Mouse (Mus musculus) kidney, postnatal 25 days (tissue): ENCODE measurements around the gene Gm10778.

Source experiments
- DNase-seq, 2 experiments: peaks; one replicate each; pipeline ENCODE4 v3.0.0; 2021; ENCODE audit warnings: mixed read lengths in 2 of 2

Gm10778 gene

DNA sequence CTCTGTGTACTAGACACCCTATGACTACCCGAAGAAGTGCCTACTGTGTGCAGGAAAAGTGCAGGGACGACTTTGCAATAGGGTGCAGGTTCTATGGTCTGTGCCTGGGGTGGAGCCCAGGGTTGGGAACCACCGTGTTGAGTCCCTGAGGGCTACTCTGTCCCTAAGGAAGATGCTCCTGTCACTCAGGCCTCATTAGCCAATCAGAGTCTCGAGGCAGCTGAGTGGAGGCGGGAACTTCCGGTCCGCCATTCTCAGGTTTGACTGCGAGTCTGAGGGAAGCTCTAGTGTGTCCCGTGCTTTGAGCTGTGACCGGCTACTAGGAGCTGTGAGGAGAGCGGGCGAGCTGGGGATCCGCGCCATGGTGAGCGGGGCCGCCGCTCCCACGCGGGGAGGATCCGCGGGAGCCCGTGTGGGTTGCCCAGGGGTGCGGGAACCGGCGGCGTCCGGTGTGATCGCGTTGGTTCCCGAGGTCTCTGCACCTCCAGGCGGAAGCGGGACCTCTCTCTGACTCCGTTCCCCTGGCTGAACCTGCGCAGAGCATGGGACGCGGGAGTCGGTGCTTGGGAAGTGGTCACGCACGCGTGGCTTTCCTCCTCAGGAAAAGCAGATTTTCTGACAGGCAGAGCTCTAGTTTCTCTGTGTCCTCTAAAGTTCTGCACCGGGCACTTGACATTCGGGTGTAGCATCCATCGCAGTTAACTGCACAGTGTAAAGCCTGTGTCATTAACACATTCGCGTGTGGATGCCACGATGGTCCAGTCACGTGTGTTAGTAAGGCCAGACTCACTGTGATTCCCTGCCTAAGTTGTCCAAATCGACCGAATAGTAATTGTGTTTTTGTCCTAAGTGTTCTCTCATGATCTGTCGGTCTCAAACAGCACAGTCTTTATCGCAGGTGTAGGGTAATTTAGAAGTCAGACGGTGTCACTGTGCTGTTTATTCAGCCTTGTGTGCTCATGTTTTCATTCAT lies at the start of gene Gm10778:
Gene Gm10778 (plus strand): TSS at position 257 of the 973 bp plus-strand sequence.
- peak; percentile 90 to 94 for DNase-seq

DNA sequence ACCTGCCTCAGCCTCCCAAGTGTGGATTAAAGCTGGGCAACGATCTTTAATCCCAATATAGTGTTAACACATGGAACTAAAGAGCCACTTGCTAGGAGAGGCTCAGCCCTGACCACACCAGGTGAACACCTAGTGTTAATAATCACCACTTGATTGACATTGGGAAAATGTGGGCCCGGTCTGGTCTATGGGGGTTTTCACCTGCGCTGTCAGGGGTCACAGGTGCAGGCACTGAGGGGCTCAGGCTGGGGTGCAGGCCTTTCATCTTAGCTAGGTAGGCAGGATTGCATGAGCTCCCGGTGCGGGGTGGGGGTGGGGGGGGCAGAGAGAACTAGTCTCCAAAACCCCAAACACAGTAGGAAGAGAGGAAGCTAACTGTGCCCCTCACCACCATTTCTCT lies 49.2 kb upstream of the Gm10778 start:
- no peak for DNase-seq

DNA sequence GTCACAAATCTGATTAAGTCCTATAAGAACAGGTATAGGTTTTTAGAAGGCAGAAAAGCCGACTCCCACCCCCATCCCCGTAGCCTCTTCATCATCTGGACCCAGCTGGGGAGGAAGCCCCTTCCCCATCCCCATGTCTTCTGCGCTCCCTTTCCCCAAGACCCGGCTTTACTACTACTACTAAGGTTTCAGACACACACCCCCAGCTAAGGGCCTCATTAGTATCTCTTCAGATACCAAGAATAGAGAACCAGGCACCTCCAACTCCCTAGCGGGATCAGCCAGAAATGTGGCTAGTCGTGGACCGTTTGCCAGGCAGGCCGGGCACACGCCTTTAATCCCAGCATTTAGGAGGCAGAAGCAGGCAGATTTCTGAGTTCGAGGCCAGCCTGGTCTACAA lies 48.8 kb upstream of the Gm10778 start:
- no peak for DNase-seq

DNA sequence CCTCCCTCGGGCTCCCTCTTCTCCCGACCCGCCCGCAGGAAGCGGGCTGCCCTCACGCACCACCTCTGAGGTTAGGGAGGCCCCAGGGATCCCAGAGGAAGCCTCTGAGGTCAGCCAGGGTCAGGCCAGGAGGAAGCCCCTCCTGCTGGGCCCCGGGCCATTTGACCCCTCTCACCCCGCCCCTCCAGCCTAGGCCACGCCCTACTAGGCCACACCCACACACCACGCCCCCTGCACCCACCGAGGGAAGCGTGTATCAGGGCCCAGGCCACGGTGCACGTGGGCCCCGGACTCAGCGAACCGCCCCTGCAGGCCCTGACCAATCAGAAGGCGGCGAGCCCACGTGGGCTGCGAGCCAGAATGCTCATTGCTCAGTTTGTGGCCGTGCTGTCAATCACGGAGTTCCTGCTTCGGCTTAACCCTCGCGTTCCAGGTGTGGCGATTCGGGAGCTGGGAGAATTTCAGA lies 48.1 kb upstream of the Gm10778 start, which contains the start of gene Tle6:
Gene Tle6 (minus strand): TSS at position 336 of the 466 bp plus-strand sequence.
- DNase-seq, result peak; percentile 97 to 98

DNA sequence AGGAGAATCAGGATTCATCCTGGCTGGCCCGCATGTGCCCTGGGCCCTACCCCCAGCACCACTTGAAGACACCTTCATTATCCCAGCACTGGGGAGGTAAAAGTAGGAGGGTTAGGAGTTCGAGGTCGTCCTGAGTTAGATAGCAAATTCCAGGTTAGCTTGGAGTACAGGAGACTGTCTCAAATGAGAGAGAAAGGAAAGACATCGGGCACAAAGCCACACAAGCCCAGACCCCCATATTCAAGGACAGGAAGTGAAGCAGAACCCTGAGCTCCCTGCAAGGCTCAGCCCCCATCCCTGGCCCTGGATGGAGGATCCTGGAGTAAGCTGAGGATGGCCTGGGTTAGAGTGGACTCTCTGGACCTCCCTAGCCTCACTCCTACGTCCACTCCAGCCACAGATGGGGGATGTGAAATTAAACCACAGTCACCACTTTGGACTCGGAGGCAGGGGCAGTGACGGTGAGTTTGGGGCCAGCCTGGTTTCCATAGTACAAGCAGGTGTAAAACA lies 47.4 kb upstream of the Gm10778 start:
- DNase-seq, result no peak

DNA sequence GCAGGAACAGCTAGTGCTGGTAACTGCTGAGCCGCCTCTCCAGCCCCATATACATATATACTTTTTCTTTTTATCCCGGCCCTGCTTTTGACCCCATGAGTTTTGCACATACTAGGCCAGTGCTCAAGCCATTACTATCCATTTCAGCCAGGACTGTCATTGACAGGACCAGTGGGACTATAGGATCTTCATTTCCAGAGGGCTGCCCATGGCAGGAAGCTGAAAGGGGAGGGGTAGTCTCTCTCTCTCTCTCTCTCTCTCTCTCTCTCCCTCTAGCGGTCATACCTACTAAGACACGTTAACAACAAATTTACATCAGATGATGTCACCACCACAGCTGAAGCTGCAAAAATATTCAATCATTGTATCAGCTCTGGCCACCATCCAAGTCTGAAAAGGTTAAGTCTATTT lies 46.1 kb upstream of the Gm10778 start:
- peak; percentile 7 to 52 for DNase-seq

DNA sequence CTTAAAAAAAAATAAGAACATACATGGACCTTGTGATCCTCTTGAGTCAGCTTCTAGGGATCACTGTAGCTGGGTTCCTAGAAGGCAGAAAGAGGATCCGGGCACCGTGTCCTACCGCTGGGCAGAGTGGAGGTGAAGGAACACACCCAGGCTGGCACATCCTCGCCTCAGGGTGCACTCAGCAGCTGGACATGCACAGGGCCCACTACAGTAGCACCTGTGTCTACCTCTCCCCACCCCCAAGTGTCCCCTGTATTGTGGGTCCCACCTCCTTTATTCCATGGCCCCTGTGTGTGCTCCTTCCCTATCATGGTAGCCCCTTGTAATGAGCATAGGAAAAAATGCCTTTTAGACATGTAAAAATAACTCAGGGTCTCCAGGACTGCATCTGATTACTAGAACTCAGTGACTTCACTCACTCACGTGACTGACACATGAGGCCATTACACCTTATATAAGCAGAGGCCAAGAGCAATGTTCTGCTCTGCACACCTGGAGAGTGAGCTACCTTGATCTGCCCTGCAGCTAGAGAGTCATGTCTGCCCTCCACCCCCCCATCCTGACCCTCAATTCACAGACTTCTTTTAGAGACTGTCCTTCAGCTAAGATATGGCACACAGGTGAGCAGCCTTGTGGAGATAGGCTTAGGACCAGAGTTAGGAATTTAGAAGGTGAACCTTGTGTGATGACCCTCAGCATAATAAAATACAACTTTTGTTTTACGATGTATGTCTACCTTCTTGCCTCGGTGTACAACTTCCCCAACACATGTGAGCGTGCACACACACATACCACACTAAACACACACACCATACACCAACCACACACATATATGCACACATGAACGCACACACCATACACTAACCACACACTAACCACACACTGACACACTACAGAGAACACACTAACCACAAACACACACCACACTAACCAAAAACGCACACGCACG lies 44.6 kb upstream of the Gm10778 start:
- peak in 1 of 2 experiments; percentile 45 for DNase-seq

DNA sequence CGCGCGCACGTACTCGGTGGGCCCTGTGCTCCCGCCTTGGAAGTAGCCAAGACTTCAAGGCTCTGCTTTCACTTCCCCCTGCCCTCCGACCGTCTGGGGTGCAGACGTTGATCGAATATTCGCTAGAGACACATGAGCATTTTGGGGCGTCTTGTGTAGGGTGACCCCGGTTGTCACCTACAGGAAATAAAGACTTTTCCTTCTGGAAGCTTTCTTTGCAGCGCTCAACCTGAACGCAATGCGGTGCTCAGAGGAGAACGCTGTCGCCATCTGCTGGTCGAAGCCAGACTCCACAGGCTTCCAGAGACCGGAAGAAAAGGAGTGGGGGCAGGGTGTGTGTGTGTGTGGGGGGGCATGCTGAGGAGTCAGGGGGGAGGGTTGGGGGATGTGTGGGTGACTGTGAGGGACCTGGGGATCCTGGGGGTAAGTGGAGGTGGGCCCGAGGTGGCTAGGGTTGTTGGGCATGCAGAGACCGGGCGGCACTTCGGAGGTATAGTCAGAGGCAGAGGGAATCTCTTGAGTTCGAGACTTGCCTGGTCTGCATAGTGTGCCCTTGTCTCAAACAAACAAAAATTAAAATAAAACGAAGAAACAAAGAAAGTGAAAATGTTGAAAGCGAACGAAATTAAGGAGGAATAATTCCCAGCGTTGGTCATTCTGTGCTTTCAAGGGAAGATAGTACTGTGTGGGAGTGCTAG lies 43.7 kb upstream of the Gm10778 start:
- DNase-seq, result peak; percentile 90

DNA sequence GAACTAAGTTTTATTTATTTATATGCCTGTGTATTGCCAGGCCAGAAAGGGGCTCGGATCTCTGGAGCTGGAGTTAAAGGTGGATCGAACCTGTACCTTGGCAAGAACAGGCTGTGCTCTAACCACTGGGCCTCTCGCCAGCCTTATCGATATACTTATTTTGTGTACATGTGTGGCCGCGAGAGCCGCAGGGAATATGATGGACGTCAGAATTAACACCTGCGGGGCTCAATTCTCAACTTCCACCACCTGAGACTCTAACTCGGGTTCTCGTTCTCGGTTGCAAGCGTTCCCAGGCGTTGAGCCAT lies 43.2 kb upstream of the Gm10778 start:
- no peak for DNase-seq

DNA sequence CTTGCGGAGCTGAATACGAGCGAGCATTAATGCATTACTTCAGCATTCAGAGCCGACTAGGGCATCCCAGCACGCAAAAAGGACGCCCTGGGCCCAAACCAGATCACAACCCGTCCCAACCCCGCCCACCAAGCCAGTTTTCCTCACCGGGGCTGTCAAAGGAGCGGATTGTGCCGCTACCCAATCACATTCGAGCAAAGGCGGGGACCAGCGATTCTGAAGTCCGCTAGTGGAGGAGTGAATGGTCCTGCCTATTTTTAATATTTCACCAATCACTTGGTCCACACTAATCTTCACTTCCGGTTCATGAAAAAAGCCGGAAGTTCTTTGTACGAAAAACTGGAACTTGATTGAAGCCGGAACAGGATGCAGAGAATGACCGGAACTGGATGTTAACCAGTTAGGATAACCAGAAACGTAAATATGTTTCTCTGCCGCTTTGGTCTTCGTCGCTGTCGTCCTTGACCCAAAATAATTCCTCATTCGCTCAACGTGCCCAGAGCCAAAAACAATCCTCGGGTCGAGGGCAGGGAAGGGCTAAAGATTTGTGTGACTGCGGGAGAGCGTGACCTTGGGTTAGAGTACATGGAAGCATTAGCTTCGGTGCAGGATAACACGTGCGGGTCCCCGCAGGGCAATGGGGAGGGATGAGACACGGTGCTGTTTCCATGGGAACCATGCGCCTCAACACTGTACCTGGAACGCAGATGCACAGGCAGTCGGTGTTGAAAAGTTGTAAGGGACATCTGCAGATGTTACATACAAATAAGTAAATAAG lies 42.7 kb upstream of the Gm10778 start, which contains the start of gene BC025920:
Gene BC025920 (plus strand): TSS at position 297 of the 778 bp plus-strand sequence.
- DNase-seq, result peak; percentile 97 to 99

DNA sequence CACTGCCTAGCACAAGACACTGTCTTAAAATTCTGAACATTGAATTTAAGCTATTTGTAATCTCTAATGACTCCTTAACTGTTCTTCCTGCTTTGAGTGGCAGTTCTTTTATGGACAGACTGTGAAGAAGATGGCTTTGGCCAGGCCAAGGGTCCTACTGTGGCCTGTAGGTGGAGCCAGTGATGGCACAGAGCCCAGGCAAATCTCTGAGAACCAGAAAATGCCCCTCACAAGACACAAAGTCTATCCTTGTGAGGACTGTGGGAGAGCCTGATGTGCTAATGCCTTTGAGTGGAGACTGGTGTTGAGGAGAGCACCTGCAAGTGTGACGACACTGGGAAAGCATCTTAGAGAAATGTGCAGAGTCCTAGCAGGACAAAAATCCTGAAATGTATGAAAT lies 40.6 kb upstream of the Gm10778 start:
- DNase-seq, result no peak

DNA sequence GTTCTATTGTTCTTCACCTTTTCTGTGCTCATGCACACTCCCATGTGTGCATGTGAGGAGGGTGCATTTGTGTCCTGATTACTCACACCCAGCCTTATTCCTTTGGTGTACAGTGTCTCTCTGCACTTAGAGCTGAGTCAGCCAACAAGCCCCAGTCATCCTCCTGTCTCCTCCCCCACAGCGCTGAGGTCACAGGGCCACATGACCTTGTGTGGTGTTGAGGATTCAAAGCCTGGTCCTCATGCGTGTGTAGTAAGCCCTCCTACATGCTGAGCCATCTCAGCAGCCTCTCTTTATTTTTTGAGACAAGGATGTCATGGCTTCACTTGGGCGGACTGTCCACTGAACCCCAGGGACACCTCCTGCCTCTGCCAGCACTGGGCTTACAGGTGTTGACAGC lies 36.1 kb upstream of the Gm10778 start:
- no peak for DNase-seq

DNA sequence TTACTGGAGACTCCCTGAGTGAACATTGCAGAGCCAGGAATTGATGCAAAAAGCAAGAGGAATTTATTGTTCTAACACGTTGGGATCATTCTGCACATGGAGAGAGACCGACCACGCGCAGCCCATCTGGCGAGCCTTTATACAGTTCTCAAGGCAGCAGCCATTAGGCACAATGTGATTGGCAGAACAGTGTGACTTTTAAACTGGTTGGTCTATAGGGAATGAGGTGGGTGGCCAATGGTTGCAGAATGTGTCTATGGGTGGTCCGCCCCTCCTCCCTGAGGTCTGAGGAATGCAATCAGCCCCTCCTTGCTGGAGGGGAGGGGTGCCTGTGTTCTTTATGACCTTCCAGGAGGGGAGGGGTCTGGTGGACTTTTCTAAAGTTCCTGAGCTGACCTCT lies 33.4 kb upstream of the Gm10778 start:
- DNase-seq, result no peak

DNA sequence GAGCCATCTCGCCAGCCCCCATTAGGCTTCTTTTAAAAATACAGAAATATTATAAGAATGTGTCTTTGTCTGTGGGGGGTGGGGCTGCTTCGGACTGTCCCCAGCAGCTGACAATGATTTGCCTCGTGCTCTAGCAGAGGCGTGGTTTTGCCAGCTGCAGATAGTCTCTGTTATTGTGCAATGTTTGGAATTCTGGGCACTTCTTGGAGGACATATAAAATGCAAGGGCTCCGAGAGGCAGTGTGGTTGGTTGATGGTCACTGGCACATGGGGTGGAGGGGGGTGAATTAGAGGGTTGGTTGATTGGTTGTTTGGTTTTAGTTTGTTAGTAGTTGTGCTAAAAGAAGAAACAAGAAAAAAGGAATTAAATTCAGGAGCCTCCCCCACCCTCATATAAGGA lies 28.9 kb upstream of the Gm10778 start:
- no peak for DNase-seq

DNA sequence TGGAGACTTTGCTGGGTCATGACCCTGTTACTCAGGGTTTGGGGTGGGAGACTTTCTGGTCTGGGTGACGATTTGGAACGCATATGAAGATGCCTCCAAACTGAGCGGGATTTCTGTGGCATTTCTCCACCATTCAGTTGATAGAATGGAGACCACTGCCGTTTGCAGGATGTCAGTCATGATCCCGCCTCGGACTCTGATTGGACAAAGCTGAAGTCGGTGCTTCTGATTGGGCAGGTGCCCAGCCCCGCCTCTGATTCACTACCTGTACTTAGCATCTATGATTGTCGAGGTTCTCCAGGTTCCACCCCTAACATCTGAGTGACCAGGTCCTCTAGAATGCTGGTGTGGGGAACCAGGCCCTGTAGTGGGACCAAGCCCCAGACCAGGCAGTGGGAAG lies 28.1 kb upstream of the Gm10778 start:
- no peak for DNase-seq

DNA sequence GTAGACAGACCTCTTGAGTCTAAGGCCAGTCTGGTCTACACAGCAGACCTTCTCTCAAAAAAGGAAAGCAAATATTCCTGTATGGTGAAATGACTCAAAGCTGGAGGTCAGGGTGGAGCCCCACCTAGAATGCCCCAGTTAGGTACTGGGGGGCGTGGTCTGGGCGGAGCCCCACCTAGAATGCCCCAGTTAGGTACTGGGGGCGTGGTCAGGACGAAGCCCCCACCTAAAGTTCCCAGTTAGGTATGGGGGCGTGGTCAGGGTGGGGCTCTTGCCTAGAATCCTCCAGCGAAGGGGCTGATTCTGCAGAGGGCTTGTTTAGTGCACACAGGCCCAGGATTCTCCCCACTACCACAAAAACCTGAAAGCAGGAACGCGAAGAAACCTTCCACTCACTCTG lies 25.4 kb upstream of the Gm10778 start:
- no peak for DNase-seq

DNA sequence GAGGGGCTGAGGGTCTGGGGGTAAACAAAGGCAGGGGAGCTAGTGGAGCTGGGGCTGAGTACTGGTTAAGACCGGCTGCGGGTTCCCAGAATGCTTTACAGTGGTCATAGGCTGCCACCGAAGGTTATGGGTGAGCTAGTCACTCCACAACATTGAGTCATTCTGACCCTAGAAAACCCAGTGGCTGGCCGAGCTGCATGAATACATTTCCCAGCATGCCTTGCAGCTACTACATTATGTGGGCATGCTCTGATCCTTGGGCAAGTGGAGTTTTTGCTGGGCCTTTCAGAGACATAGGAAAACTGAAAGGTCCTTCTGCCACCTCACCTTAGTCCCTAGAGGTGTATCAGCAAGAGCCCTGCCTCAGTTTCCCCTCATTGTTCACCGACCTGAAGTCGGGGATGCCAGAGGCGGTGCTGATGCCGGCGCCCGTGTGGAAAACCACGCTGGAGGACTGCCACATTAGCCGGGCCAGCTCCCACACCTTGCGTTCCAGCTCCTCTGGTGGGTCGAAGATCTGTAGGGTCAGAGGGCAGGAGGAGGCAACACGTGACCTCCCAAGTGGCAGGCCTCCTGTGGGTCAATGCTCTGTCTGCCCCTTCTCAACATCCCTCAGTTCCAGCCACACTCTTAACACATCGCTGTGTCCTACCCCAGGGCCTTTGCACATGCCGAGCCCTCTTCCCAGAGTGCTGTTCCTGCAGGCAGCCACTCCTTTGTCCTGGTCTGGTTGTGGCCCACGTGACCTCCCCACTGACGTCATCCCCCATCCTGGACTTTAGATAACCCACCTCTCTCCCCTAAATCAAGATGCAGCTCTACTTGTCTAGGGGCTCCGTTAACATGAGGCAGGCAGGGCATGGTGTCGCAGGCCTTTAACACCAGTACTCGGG lies 22.5 kb upstream of the Gm10778 start:
- no peak for DNase-seq

DNA sequence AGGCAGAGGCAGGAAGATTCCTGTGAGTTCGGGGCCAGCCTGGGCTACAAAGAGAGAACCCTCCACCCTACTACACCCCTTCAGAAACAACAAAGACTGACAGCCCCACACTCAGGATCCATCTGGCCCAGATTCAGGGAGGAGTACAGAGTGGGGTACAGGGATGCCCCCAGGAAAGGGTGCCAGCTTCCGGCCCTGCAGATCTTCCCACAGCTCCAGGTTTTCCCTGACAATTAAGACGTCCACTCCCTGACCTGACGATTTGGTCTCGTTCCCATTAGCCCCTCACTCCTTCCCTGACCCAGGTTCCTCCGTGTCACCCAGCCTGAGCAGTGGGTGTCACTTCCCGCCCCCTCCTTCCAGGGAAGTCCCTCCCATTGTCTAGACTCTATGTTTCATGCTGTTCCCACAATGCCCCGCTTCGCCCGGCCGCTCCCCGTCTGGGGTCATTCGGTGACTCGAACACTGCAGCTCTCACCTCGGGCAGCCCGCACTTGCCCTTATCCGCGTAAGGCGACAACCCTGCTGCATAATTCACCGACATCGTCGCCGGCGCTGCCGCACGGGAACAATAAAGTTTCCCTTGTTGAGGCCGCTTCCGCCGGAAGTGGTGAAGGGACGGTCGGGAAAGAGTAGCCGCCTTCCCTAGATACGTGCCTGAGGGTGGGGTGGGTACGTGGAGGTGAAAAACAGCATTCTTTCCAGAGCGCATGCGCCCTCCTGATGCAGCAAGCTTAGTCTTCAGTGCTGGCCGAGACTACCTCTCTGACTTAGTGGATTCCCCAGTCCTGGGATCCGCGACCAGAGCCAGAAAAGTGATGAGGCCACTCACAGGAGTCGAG lies 21.6 kb upstream of the Gm10778 start, which contains the start of gene Sirt6:
Gene Sirt6 (minus strand): TSS at position 804 of the 842 bp plus-strand sequence.
- DNase-seq, result peak; percentile 96 to 98

DNA sequence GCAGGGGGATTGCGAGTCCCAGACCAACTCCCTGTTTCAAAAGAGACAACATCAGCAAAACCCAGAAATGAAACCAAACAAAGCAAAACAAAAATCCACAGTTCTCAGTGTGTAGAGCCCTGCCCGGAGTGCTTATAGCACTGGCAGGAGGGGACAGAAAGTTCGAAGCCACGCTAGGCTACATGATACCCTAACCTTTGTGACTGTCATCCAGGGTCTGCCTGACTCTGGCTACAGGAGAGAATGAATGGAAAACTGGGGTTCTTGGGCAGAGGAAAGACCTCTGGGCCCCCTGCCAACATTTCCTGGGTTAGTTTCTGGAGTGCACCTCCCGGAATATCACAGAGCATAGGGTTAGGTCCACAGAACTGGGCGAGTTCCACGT lies 21.0 kb upstream of the Gm10778 start:
- DNase-seq, result peak in 1 of 2 experiments; percentile 43
